Mouse (Mus musculus): Measurements from ENCODE around the gene Ankra2.

GRCm38 (mm10) chr13:98315124-98315523, 52.2 kb downstream of the Ankra2 start:
- TF ChIP-seq CTCF (IDR thresholded peaks at IDR 0.05; ENCODE audit: low read depth, low read length) (no peak), POLR2A (IDR thresholded peaks at IDR 0.05; ENCODE audit: borderline replicate concordance, low read depth, low read length) (no peak)

Measured in bone marrow macrophage, adult 2 months (primary cell).